Mouse (Mus musculus) ES-Bruce4 (cell line): ENCODE results near the gene Aebp1. TPM values are rescaled to one million over a fixed set of nuclear protein-coding genes. Genes with fewer than 3 reads are reported as not detected.

Source experiments
- H3K27ac ChIP-seq: 2 replicates; pipeline ENCODE4 v1.5.1; 2012; ENCODE audit warnings: low read length, inconsistent platforms; ENCODE audit not compliant: insufficient read depth
- H3K27me3 ChIP-seq: 2 replicates; pipeline ENCODE4 v1.6.1; 2012; ENCODE audit warnings: mild to moderate bottlenecking, low read length, inconsistent platforms; ENCODE audit not compliant: control insufficient read depth, poor library complexity, insufficient read depth, severe bottlenecking
- H3K36me3 ChIP-seq: 2 replicates; pipeline ENCODE4 v1.6.1; 2012; ENCODE audit warnings: inconsistent platforms, mild to moderate bottlenecking, low read length, moderate library complexity; ENCODE audit not compliant: control insufficient read depth, poor library complexity, insufficient read depth, severe bottlenecking
- H3K4me1 ChIP-seq: one replicate; pipeline ENCODE4 v1.8.1; 2011; ENCODE audit warnings: low read length; ENCODE audit not compliant: control insufficient read depth, insufficient read depth
- H3K4me3 ChIP-seq: 2 replicates; pipeline ENCODE4 v1.5.1; 2011; ENCODE audit warnings: low read depth, mild to moderate bottlenecking, low read length
- H3K9ac ChIP-seq: 2 replicates; pipeline ENCODE4 v1.6.1; 2012; ENCODE audit warnings: low read depth, mild to moderate bottlenecking, inconsistent platforms; ENCODE audit not compliant: poor library complexity, severe bottlenecking
- H3K9me3 ChIP-seq: replicated peaks from 2 replicates; pipeline ENCODE4 v1.6.1; 2012; ENCODE audit warnings: mild to moderate bottlenecking, low read length, inconsistent platforms; ENCODE audit not compliant: control insufficient read depth, poor library complexity, insufficient read depth, severe bottlenecking
- CTCF ChIP-seq: IDR thresholded peaks from one replicate; pipeline ENCODE4 v1.8.1; 2011; ENCODE audit warnings: low read depth, low read length
- EP300 ChIP-seq: IDR thresholded peaks from 2 replicates; pipeline ENCODE4 v1.6.1; 2011; ENCODE audit warnings: low read depth, low read length; ENCODE audit not compliant: insufficient read depth
- POLR2A ChIP-seq: IDR thresholded peaks from one replicate; pipeline ENCODE4 v1.8.1; 2011; ENCODE audit warnings: low read length; ENCODE audit not compliant: insufficient read depth
- polyA plus RNA-seq: library from polyadenylated mRNA; stranded (reverse); fragments of >200 nt; gene quantifications from 2 replicates; pipeline ENCODE4 v1.2.4, GENCODE M21; 2011; ENCODE audit warnings: low read depth; ENCODE audit not compliant: missing spikeins, insufficient read depth, insufficient read length

Gene Aebp1
- polyA plus RNA-seq, 1 experiment: 5.5 TPM

- no peak for TF ChIP-seq POLR2A
- H3K27ac ChIP-seq: no peak overlapping the region
Measured at GRCm38 (mm10) chr11:5851021-5851736, 10.6 kb upstream of the Aebp1 start.

GRCm38 (mm10) chr11:5852314-5852713 lies 9.4 kb upstream of the Aebp1 start:
- no peak overlapping the region for H3K4me3 ChIP-seq
- TF ChIP-seq POLR2A (no peak), CTCF (no peak), EP300 (no peak)
- H3K9me3 ChIP-seq: no peaks in the 10 kb centered on the region
- H3K36me3 ChIP-seq: no peaks in the 10 kb centered on the region
- no peaks in the 10 kb centered on the region for H3K27me3 ChIP-seq
- no peak overlapping the region for H3K27ac ChIP-seq
- H3K9ac ChIP-seq: no peak overlapping the region
- H3K4me1 ChIP-seq: peaks cover 2% of the 10 kb centered on the region

More at GRCm38 (mm10) chr11:5851021-5851736, 10.6 kb upstream of the Aebp1 start:
- Histone ChIP-seq H3K9me3 (no peaks in the 10 kb centered on the region), H3K4me1 (peaks cover 2% of the 10 kb centered on the region), H3K27me3 (no peaks in the 10 kb centered on the region), H3K9ac (no peak overlapping the region), H3K36me3 (no peaks in the 10 kb centered on the region), H3K4me3 (no peak overlapping the region)

DNA sequence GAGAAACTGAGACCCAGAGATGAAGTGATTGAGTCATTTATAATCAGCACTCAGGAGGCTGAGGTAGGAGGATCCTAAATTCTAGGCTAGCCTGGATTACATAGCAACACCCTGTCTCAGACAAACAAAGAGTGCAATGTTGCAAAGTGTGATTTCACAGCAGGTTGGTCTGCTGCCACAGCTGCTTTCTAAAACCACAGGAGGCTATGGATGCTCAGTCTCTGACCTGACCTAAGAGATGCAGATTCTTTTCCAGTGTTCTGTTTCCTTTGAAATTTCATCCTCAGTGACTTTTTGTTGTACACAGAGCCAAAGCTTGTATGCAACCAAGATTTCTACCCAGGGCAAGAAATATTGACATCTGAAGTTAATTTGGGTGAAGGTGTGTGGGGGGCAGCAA lies 6.3 kb upstream of the Aebp1 start:
- H3K27me3 ChIP-seq: no peaks in the 10 kb centered on the region
- H3K9ac ChIP-seq: no peak overlapping the region
- no peaks in the 10 kb centered on the region for H3K36me3 ChIP-seq
- H3K4me3 ChIP-seq: no peak overlapping the region
- no peak overlapping the region for H3K27ac ChIP-seq
- H3K9me3 ChIP-seq: peaks cover 4% of the 10 kb centered on the region; the same call in 1 of the 2 replicates
- TF ChIP-seq CTCF (no peak), POLR2A (no peak), EP300 (no peak)
- peaks cover 2% of the 10 kb centered on the region for H3K4me1 ChIP-seq

- H3K36me3 ChIP-seq: no peaks in the 10 kb centered on the region
- H3K27me3 ChIP-seq: no peaks in the 10 kb centered on the region
- peaks cover 4% of the 10 kb centered on the region; the same call in 1 of the 2 replicates for H3K9me3 ChIP-seq
- no peak for TF ChIP-seq POLR2A
- no peak for TF ChIP-seq CTCF
- TF ChIP-seq EP300: no peak
- H3K4me3 ChIP-seq: no peak overlapping the region
- H3K27ac ChIP-seq: no peak overlapping the region
- H3K4me1 ChIP-seq: peaks cover 2% of the 10 kb centered on the region
- H3K9ac ChIP-seq: no peak overlapping the region
Measured at GRCm38 (mm10) chr11:5855902-5856301, 5.8 kb upstream of the Aebp1 start.

GRCm38 (mm10) chr11:5856479-5857130 lies 5.1 kb upstream of the Aebp1 start:
- Histone ChIP-seq H3K4me3 (no peak overlapping the region), H3K9ac (no peak overlapping the region), H3K36me3 (no peaks in the 10 kb centered on the region), H3K27ac (no peak overlapping the region), H3K27me3 (no peaks in the 10 kb centered on the region), H3K9me3 (peaks cover 4% of the 10 kb centered on the region; the same call in 1 of the 2 replicates), H3K4me1 (no peaks in the 10 kb centered on the region)
- TF ChIP-seq POLR2A (no peak), EP300 (no peak), CTCF (no peak)

DNA sequence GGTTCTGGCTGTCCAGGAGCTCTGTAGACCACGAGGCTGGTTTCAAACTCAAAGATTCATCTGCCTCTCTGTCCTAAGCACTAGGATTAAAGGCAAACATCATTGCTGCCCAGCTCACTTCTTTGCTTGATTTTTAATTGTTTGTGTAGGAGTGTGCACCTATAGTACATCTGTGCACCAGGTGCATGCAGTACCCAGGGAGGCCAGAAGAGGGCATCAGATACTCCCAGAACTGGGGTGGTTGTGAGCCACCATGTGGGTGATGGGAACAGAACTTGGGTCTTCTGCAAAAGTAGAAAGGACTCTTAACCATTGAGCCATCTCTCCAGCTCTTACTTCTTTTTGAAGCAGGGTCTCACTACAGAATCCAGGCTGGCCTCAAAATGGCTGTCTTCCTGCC lies 3.0 kb upstream of the Aebp1 start:
- no peak overlapping the region for H3K9ac ChIP-seq
- peaks cover 2% of the 10 kb centered on the region; the same call in 1 of the 2 replicates for H3K27me3 ChIP-seq
- H3K36me3 ChIP-seq: no peaks in the 10 kb centered on the region
- no peak overlapping the region for H3K4me3 ChIP-seq
- no peaks in the 10 kb centered on the region for H3K4me1 ChIP-seq
- TF ChIP-seq CTCF (peak; percentile 45), EP300 (no peak)
- no peak overlapping the region for H3K27ac ChIP-seq
- peaks cover 4% of the 10 kb centered on the region; the same call in 1 of the 2 replicates for H3K9me3 ChIP-seq
